Mouse (Mus musculus) monocyte, adult 2 months (primary cell): ENCODE data around the gene Tbc1d8.

Experiments used
- DNase-seq, 2 experiments: peaks; one replicate each; pipeline ENCODE4 v3.0.0; 2022; ENCODE audit warnings: low spot score in 2 of 2, low read depth in 1 of 2

Tbc1d8 gene

GRCm38 (mm10) chr1:39478057-39478895, at the start of gene Tbc1d8:
Gene Tbc1d8 (minus strand): TSS chr1:39478755.
- DNase-seq: peak in 1 of 2 experiments; percentile 61

- DNase-seq: no peak
Measured at GRCm38 (mm10) chr1:39528319-39528718, 49.8 kb upstream of the Tbc1d8 start.

DNA sequence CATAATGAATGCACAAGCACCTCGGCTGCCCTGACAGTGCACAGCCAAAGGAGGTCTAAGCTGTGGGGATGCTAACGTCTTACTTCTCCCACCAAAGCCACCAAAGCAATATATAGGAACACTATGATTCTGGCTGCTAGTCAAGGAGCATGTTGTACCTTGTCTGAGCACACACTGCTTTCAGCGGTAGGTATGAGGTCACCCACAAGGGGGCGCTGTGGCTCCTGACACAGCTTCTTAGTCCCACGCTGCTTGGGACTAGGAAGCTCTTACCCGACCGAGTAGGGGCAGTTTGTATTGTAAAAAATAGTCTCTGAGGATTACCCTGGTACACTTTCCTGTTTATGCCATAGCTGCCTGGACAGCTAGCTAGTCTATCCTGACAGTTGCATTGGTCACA, 48.9 kb upstream of the Tbc1d8 start:
- DNase-seq: peak; percentile 55 to 75

GRCm38 (mm10) chr1:39526371-39527167, 48.0 kb upstream of the Tbc1d8 start:
- DNase-seq: no peak

DNA sequence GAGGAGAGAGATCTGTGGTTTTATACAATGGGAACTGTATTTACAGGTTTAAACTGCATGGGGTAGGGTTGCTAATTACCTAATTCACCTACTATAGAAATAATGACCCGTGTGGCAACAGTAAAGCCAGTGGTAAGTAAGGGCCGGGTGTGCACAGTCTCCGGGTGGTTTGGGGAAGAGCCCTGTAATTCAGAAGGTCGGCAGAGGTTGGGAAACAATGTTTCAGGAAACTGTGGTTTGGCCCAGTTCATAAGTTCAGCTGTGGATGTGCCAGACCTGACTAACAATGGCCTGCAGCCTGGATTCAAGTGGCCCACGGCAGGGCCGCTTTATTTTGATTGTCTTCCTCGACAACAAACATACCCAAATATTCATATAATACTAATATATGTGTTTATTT, 47.2 kb upstream of the Tbc1d8 start:
- DNase-seq: peak in 1 of 2 experiments; percentile 45

DNA sequence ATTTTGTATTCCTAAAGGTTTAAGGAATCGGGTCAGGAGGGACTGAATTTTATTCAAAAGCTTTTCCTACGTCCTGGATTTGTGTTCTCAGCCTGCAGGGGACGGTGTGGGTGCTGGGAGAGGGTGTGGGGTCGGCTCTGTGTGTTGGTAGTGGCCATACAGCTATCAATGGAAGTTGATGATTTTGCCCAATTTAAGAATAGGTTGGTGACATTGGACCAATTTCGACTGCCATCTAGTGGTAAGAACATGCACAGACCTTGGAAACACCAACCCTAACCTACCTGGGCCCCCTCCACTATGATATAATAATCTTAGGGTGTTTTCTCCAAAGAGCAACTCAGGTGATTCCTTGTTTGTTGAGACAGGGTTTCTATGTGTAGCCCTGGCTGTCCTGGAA, 44.0 kb upstream of the Tbc1d8 start:
- DNase-seq: no peak

DNA sequence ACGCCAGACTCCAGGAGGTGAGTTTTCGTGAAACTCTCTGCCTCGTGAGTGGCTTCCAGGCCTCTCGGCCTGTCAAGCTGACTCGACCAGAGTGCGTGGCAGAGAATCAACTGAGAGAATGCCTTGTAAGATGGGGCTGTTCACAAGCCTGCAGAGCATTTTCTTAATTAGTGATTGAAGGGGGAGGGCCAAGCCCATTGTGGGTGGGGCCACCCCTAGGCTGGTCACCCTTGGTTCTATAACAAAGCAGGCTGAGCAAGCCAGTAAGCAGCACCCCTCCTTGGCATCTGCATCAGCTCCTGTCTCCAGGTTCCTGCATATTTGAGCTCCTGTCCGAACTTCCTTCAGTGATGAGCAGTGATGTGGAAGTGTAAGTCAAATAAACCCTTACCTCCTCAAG, 42.8 kb upstream of the Tbc1d8 start:
- no peak for DNase-seq

DNA sequence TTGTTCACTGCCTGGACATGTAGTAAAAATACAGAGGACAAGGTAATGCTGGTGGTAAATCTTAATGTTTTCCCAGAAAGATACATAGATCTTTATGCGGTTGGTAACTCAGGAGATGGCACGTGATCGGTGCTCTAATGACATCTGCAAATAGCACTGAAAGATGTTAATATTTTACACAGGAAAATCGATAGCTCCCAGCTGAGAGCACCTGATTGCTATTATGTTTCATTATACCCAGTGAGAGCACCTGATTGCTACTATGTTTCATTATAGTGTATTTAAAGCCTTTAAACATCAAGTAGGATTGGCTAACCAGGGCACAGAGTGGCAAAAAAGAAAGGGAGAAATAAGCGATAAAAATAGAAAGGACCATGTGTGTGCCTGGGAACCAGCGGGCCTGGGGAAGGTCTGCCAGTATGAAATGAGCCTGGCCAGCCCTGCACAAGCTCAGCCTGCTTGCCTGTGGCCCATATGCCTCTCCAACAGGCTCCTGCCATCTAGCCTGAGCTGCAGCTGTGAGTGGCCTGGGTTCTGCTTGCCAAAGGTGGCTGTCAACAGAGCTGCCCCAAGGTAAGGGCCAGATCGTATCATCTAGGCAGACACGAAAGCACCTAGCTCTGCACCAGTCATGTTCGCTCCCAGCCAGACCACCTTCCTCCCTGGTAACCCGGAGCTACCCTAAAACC, 36.9 kb upstream of the Tbc1d8 start:
- DNase-seq: no peak

- no peak for DNase-seq
Measured at GRCm38 (mm10) chr1:39512183-39512582, 33.6 kb upstream of the Tbc1d8 start.

- no peak for DNase-seq
Measured at GRCm38 (mm10) chr1:39511775-39512174, 33.2 kb upstream of the Tbc1d8 start.

DNA sequence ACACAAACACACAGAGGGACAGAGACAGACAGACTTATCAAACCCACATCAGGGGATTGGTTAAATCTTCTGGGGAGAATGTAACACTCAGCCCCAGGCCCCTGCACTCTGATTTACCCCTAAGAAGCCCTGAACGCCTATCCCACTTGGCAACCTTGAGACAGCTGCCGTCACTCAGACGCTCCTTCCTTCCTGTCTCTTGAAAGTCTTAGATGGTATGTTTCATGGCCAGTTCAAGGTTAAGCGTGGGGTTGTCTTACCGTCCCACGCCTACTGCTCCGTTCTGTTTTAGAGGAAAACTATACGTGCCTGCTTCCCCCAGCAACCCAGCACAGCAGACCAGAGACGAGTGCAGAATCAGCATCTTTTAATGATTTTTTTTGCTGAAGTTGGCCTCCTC, 27.0 kb upstream of the Tbc1d8 start:
- DNase-seq: no peak

- DNase-seq: no peak
Measured at GRCm38 (mm10) chr1:39504261-39504660, 25.7 kb upstream of the Tbc1d8 start.

GRCm38 (mm10) chr1:39502817-39503633, 24.5 kb upstream of the Tbc1d8 start:
- peak; percentile 68 to 81 for DNase-seq

GRCm38 (mm10) chr1:39499485-39499941, 21.0 kb upstream of the Tbc1d8 start:
- no peak for DNase-seq

DNA sequence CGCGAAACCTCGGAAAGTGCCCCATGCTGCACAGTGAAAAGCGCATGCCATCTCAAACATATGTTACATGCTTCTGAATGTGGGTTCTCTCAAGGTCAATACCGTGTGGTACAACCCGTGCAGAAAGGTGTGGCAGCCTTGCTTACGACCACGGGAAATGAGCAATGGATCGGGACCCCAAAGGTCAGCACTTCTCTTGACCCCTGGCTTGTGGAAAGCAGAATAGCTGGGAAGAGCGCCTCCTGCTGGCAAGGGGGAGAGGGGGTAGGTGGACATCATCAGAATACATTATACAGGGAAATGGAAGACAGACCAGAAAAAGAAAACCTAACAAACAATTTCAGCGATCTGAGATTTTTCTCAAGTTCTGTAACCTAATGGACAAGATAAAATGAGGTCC, 19.2 kb upstream of the Tbc1d8 start:
- no peak for DNase-seq

DNA sequence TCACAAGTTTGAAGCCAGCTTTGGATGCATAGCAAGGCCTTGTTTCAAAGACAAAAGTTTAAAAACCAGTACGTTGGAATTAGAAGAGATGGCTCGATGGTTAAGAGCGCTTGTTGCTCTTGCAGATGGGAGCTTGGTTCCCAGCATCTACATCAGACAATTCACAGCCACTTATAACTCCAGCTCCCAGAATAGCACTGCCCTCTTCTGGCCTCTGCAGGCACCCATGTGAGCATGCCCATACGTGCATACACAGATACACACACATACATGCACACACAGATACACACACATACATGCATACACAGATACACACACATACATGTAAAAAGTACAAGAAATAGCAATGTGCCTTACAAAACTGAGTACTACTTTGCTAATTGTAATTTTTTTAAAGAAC, 18.4 kb upstream of the Tbc1d8 start:
- DNase-seq: no peak

DNA sequence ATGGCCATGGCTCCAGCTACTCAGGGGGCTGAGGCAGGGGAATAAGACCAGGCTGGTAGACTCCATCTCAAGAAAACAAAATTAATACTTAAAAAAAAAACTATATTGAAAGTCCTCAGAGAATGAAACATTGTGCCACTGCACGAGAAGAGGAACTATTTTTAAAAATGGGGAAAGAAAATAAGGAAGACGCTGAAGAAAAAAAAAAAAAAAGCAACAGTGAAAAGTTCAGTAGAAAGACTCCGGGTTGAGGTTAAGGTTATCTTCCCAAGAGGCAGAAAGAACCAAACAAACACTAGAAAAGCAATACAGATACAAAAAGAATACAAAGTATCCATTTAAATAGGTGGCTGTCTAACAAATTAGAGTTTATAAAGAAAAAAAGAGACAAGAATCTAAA, 15.1 kb upstream of the Tbc1d8 start:
- no peak for DNase-seq

DNA sequence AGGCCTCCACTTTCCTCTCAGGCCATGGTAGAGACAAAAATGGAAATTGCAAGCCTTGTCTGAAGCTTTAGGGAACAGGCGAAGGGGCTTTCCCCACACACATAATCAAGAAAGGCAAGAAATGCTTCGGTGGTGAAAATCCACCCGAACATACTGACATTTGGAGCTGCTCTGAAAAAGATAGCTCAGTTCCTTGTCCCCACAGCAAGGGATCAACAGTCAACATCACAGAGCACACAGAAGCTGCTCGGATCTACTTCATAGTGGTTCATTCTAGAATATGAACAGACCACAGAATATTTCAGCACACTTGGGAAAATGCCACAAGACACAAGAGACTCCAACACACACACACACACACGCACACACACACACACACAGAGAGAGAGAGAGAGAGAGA, 14.6 kb upstream of the Tbc1d8 start:
- DNase-seq: no peak

GRCm38 (mm10) chr1:39487370-39487769, 8.8 kb upstream of the Tbc1d8 start:
- no peak for DNase-seq

GRCm38 (mm10) chr1:39482115-39482815, 3.7 kb upstream of the Tbc1d8 start:
- DNase-seq: no peak
